Mouse (Mus musculus): ENCODE data around the gene Cphx2. TPM values are rescaled to one million over a fixed set of nuclear protein-coding genes. Genes with fewer than 3 reads are reported as not detected.
A peak's percentile ranks its signal among the peaks of the same experiment; 100 is the strongest.
"Not testable (repeated sequence)": the region's sequence is repeated elsewhere in the genome, so short reads cannot be mapped to it uniquely, and the experiment has no call there.

Cphx2 gene
- polyA plus RNA-seq, 1 experiment from 2014 or later: not detected

DNA sequence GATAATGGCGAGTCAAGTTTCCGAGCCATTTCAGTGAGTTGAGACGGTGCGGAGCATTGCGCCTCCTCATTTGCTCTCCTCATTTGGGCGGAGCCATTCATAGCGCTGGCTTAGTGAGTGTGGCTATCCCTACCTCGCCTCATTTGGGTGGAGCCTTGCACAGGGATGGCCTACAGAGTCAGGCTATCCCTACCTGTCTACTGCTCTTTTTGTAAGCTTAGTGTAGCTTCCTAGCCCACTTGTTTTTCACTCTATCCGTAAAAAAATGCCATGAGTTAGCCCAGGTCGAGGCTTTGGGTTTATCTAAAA is 14.0 kb upstream of the Cphx2 start, which contains the start of gene Tmem254c:
Gene Tmem254c, minus strand, starts transcription at position 31 of the 309 bp plus-strand sequence.
- not testable (repeated sequence) for H3K27me3 ChIP-seq (ENCODE audit: control insufficient read depth, insufficient read depth, low read length); H3K4me1 ChIP-seq (replicated peaks; ENCODE audit: control insufficient read depth, insufficient read depth, low read length); H3K9ac ChIP-seq; H3K4me2 ChIP-seq (replicated peaks); H3K4me3 ChIP-seq (replicated peaks; ENCODE audit: low read length); H3K27ac ChIP-seq; H3K9me3 ChIP-seq (ENCODE audit: control insufficient read depth, low read length); DNase-seq (ENCODE audit: low spot score); H3K36me3 ChIP-seq (replicated peaks; ENCODE audit: control insufficient read depth, insufficient read depth)
- peak; percentile 87 for ATAC-seq (ENCODE audit: low FRiP score)
- no CpG with 5 or more reads among the region's 10 CpGs for WGBS

DNA sequence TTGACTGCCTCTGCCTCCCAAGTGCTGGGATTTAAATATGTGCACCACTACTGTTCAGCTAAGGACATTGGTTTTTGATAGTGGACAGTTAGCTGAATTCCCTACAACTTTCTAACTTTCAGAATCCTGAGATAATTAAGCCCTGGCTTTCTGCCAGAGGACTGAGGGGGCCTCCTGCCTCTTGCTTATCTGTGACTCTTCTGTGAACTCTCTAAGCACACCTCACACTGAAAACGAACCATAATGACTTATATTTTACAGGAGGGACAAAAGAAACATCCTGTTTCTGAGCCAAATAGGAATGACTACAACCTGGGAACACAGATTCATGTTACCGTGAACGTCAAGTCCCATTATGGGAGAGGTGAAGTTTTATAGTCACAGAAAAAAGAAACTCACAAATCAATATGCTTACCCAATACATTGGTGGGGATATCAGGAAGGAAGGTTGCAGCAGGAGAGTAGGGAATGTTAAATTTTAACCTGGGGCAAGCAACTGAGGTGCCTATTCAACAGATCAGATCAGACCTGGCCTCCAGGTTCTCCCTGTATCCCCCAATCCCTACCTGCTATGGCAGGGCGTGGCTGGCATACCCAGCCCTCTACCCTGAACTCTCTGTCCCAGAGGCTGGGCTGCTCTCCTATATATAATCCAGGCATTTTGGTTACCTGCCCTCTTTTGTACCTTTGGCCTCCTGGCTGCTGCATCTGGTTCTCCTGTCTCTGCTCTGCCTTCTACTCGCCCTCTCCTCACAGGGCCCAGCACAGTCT is 4.5 kb upstream of the Cphx2 start:
- WGBS: no CpG with 5 or more reads among the region's 5 CpGs
- not testable (repeated sequence) for H3K27ac ChIP-seq; ATAC-seq (ENCODE audit: low FRiP score); H3K9ac ChIP-seq; DNase-seq (ENCODE audit: low spot score); H3K4me2 ChIP-seq (replicated peaks); H3K4me1 ChIP-seq (replicated peaks; ENCODE audit: control insufficient read depth, insufficient read depth, low read length); H3K4me3 ChIP-seq (replicated peaks; ENCODE audit: low read length); H3K27me3 ChIP-seq (ENCODE audit: control insufficient read depth, insufficient read depth, low read length); H3K9me3 ChIP-seq (ENCODE audit: control insufficient read depth, low read length); H3K36me3 ChIP-seq (replicated peaks; ENCODE audit: control insufficient read depth, insufficient read depth)

DNA sequence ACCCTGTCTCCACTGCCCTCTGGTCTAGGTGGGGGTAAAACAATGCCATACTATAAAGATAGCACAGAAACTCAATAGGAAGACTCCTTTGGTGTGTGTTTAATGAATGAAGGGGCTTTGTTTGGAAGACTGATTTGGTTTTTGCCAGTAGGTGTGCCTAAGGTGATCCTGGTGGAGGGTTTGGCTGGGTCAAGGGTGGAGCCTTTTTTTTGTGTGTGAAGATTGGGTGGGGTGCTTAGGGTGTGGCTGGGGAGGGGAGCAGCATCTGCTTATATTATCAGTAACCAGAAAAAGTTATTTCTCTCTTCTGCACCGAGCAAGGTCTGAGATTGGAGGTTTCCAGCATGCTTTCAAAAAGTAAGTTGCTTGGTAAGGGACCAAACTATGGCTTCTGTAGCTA is 681 bp downstream of the Cphx2 start, which contains the start of gene Cphx3:
Gene Cphx3, plus strand, starts transcription at position 301 of the 400 bp plus-strand sequence.
- not testable (repeated sequence) for H3K4me1 ChIP-seq (replicated peaks; ENCODE audit: control insufficient read depth, insufficient read depth, low read length); H3K36me3 ChIP-seq (replicated peaks; ENCODE audit: control insufficient read depth, insufficient read depth); H3K9ac ChIP-seq; ATAC-seq (ENCODE audit: low FRiP score); H3K27ac ChIP-seq; H3K4me3 ChIP-seq (replicated peaks; ENCODE audit: low read length); DNase-seq (ENCODE audit: low spot score); H3K27me3 ChIP-seq (ENCODE audit: control insufficient read depth, insufficient read depth, low read length); H3K9me3 ChIP-seq (ENCODE audit: control insufficient read depth, low read length); H3K4me2 ChIP-seq (replicated peaks)
- WGBS: no CpG with 5 or more reads among the region's 1 CpGs

DNA sequence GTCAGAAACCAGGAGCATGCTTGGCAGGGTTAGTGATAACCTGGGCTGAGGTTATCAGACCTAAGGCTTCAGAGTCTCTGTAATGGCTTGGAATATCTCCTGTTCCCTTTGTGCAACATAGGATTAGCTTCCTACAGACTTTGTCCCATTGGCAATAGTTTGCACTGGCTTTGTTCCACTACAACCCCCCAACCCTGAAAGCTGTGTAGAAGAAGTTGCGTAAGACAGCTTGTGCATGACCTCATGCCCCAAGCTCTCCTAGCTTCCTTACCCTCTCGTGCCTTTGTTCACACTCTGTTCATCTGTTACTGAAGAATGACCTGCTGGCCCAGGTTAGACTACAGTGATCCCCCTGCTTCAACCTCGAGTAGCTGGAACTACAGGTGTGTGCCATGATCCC is 16.3 kb downstream of the Cphx2 start:
- not testable (repeated sequence) for H3K9me3 ChIP-seq (ENCODE audit: control insufficient read depth, low read length); H3K27ac ChIP-seq; H3K27me3 ChIP-seq (ENCODE audit: control insufficient read depth, insufficient read depth, low read length); H3K36me3 ChIP-seq (replicated peaks; ENCODE audit: control insufficient read depth, insufficient read depth); H3K9ac ChIP-seq; ATAC-seq (ENCODE audit: low FRiP score); H3K4me3 ChIP-seq (replicated peaks; ENCODE audit: low read length); H3K4me2 ChIP-seq (replicated peaks); H3K4me1 ChIP-seq (replicated peaks; ENCODE audit: control insufficient read depth, insufficient read depth, low read length); DNase-seq (ENCODE audit: low spot score)
- no CpG with 5 or more reads among the region's 3 CpGs for WGBS

DNA sequence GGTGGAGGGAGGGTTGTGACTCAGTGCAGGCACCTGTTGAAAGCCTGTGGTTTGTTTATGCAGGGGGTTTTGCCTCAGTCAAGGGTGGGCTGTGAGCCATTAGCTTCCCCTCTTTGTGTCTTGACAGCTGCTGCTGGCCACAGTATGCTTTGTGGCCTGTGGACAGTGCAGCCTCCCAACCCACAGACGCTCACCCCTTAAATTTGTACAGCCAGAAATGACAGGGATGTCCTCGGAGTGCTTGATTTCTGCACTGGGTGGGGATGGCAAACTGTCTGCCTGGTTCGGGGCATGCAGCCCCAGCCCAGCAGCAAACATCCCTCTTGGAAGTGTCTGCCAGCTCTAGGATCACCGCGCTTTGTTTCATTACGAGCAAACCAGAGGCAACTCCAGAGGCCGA is 36.8 kb downstream of the Cphx2 start, which contains the start of gene Duxbl2:
Gene Duxbl2, plus strand, starts transcription at position 200 of the 400 bp plus-strand sequence.
- H3K36me3 ChIP-seq (replicated peaks; ENCODE audit: control insufficient read depth, insufficient read depth); H3K4me3 ChIP-seq (replicated peaks; ENCODE audit: low read length); DNase-seq (ENCODE audit: low spot score); H3K27me3 ChIP-seq (ENCODE audit: control insufficient read depth, insufficient read depth, low read length); H3K4me2 ChIP-seq (replicated peaks); H3K9ac ChIP-seq; H3K27ac ChIP-seq; ATAC-seq (ENCODE audit: low FRiP score); H3K9me3 ChIP-seq (ENCODE audit: control insufficient read depth, low read length); H3K4me1 ChIP-seq (replicated peaks; ENCODE audit: control insufficient read depth, insufficient read depth, low read length): not testable (repeated sequence)
- no CpG with 5 or more reads among the region's 7 CpGs for WGBS

DNA sequence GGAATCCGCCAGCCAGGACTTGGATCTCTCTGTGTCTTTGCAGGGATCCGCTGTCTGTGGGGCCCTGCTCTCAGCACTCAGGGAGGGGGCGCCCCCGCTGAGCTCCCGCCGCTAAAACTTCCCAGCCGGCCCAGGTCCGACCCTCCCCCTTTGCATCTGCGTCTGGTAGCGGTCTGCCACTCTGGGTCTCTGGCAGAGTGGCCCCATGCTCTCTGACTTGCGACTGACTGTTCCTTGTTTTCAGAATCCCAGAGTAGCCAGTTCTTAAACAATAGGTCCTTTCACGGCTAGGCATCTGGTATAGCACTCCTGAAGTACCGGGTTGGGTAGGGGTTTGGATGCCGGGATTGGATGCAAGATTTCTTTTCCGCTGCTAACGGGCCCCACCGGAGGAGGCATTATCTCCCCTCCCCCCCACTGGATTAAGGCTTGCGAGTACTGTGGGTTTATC is 37.3 kb downstream of the Cphx2 start:
- not testable (repeated sequence) for H3K4me2 ChIP-seq (replicated peaks); H3K36me3 ChIP-seq (replicated peaks; ENCODE audit: control insufficient read depth, insufficient read depth); H3K4me3 ChIP-seq (replicated peaks; ENCODE audit: low read length); H3K9me3 ChIP-seq (ENCODE audit: control insufficient read depth, low read length); H3K4me1 ChIP-seq (replicated peaks; ENCODE audit: control insufficient read depth, insufficient read depth, low read length); H3K27me3 ChIP-seq (ENCODE audit: control insufficient read depth, insufficient read depth, low read length); H3K27ac ChIP-seq; H3K9ac ChIP-seq; DNase-seq (ENCODE audit: low spot score)
- peak; percentile 94 for ATAC-seq (ENCODE audit: low FRiP score)
- WGBS: no CpG with 5 or more reads among the region's 18 CpGs

DNA sequence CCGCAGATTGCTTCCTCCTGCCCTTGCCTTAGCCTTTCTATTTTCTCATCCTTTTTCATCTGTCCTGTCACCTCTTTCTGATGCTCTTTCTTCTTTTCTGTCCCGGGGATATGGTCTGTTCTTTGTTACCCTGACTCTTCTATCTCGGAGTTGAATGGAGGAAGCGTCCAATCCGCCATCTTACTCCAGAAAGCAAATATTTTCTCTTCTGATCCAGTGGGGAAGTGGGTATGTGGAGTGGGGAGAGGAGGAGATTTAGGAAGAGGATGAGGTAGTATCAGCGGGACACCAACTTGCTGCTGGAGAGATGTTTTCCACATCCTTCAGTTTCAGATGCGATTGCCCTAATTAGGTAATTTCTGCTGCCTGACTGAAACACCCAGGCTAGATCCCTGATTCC is 37.8 kb downstream of the Cphx2 start:
- ATAC-seq (ENCODE audit: low FRiP score): peak; percentile 47
- not testable (repeated sequence) for DNase-seq (ENCODE audit: low spot score); H3K9me3 ChIP-seq (ENCODE audit: control insufficient read depth, low read length); H3K9ac ChIP-seq; H3K27ac ChIP-seq; H3K36me3 ChIP-seq (replicated peaks; ENCODE audit: control insufficient read depth, insufficient read depth); H3K4me3 ChIP-seq (replicated peaks; ENCODE audit: low read length); H3K4me1 ChIP-seq (replicated peaks; ENCODE audit: control insufficient read depth, insufficient read depth, low read length); H3K4me2 ChIP-seq (replicated peaks); H3K27me3 ChIP-seq (ENCODE audit: control insufficient read depth, insufficient read depth, low read length)
- WGBS: no CpG with 5 or more reads among the region's 7 CpGs

Other genes with a start within 250 kb of the Cphx2 start
- 2.9 and 3.2 TPM in 2 replicates for gene Anxa11, start 239.4 kb upstream of the Cphx2 start, polyA plus RNA-seq (2014; fragmentation: Nextera tagmentation; extraction: Ambion mirVana)
- gene Plac9a, start 178.4 kb upstream of the Cphx2 start, polyA plus RNA-seq (2014; fragmentation: Nextera tagmentation; extraction: Ambion mirVana): not detected in 2 replicates
- gene Tmem254a, start 153.8 kb upstream of the Cphx2 start, polyA plus RNA-seq (2014; fragmentation: Nextera tagmentation; extraction: Ambion mirVana): 5.5 and 6.3 TPM in 2 replicates
- gene Cphx1, start 143.2 kb upstream of the Cphx2 start, polyA plus RNA-seq (2014; fragmentation: Nextera tagmentation; extraction: Ambion mirVana): not detected in 2 replicates
- 1.6 and 1.9 TPM in 2 replicates for gene Duxbl1, start 102.9 kb upstream of the Cphx2 start, polyA plus RNA-seq (2014; fragmentation: Nextera tagmentation; extraction: Ambion mirVana)
- 5.2 and 8.5 TPM in 2 replicates for gene Gm9780, start 38.8 kb upstream of the Cphx2 start, polyA plus RNA-seq (2014; fragmentation: Nextera tagmentation; extraction: Ambion mirVana)
- 27.7 and 30.4 TPM in 2 replicates for gene Tmem254c, start 14.2 kb upstream of the Cphx2 start, polyA plus RNA-seq (2014; fragmentation: Nextera tagmentation; extraction: Ambion mirVana)
- gene Cphx3, start 781 bp downstream of the Cphx2 start, polyA plus RNA-seq (2014; fragmentation: Nextera tagmentation; extraction: Ambion mirVana): not detected in 2 replicates
- gene Duxbl2, start 36.8 kb downstream of the Cphx2 start, polyA plus RNA-seq (2014; fragmentation: Nextera tagmentation; extraction: Ambion mirVana): 1.6 and 2.0 TPM in 2 replicates
- gene Plac9b, start 101.0 kb downstream of the Cphx2 start, polyA plus RNA-seq (2014; fragmentation: Nextera tagmentation; extraction: Ambion mirVana): 6.3 and 8.1 TPM in 2 replicates
- 30.6 and 32.5 TPM in 2 replicates for gene Tmem254b, start 125.5 kb downstream of the Cphx2 start, polyA plus RNA-seq (2014; fragmentation: Nextera tagmentation; extraction: Ambion mirVana)
- gene Duxbl3, start 176.4 kb downstream of the Cphx2 start, polyA plus RNA-seq (2014; fragmentation: Nextera tagmentation; extraction: Ambion mirVana): 0.66 and 0.70 TPM in 2 replicates

All from hindbrain, embryonic 14.5 days (tissue).